Mouse (Mus musculus) left cerebral cortex, postnatal 14 days (tissue): ENCODE data around the gene Gm4756. TPM values are rescaled to one million over a fixed set of nuclear protein-coding genes. Genes with fewer than 3 reads are reported as not detected.
"Not testable (repeated sequence)": the region's sequence is repeated elsewhere in the genome, so short reads cannot be mapped to it uniquely, and the experiment has no call there.

Experiments used
- DNase-seq, 2 experiments: peaks; one replicate each; pipeline ENCODE4 v3.0.0; 2021 to 2022; ENCODE audit warnings: low spot score in 2 of 2, mixed read lengths in 1 of 2
- intact Hi-C: fragments of 180-260 bp; cut with DNase I; formaldehyde crosslinking; loops from one replicate; pipeline ENCODE4 v1.15.1; 2025
- total RNA-seq, 2 experiments: library from RNA; stranded (reverse); gene quantifications; 2 replicates each; pipeline ENCODE4 v1.2.3; 2021

Gm4756 gene
- total RNA-seq, 2 experiments from 2014 or later: not detected

- intact Hi-C loops: no loop called here
- peak; percentile 23 to 41 for DNase-seq
Observed at GRCm38 (mm10) chr12:72664020-72664734, 14.7 kb upstream of the Gm4756 start.

GRCm38 (mm10) chr12:72655775-72656174, 6.3 kb upstream of the Gm4756 start:
- no peak for DNase-seq
- intact Hi-C loops: loop anchor here (2.0 to 10.0 kb wide), 2 partner anchors 195 to 551 kb away; no protein-coding TSS in a partner anchor

- peak; percentile 67 to 81 for DNase-seq
- intact Hi-C loops: loop anchor here (2.0 to 10.0 kb wide), 3 partner anchors 137 to 550 kb away; no protein-coding TSS in a partner anchor
Observed at GRCm38 (mm10) chr12:72654698-72655097, 5.2 kb upstream of the Gm4756 start.

GRCm38 (mm10) chr12:72648921-72649320, 540 bp downstream of the Gm4756 start:
- intact Hi-C loops: no loop called here
- DNase-seq: no peak

GRCm38 (mm10) chr12:72638025-72638424, 11.4 kb downstream of the Gm4756 start:
- intact Hi-C loops: no loop called here
- no peak for DNase-seq

GRCm38 (mm10) chr12:72628751-72629150, 20.7 kb downstream of the Gm4756 start:
- no peak for DNase-seq
- intact Hi-C loops: no loop called here

- no peak for DNase-seq
- intact Hi-C loops: no loop called here
Observed at GRCm38 (mm10) chr12:72622853-72623496, 26.5 kb downstream of the Gm4756 start.

- no peak for DNase-seq
- intact Hi-C loops: no loop called here
Observed at GRCm38 (mm10) chr12:72621441-72621840, 28.0 kb downstream of the Gm4756 start.

- no peak for DNase-seq
- intact Hi-C loops: no loop called here
Observed at GRCm38 (mm10) chr12:72620856-72621255, 28.6 kb downstream of the Gm4756 start.

GRCm38 (mm10) chr12:72612053-72612452, 37.4 kb downstream of the Gm4756 start:
- DNase-seq: no peak
- intact Hi-C loops: no loop called here

GRCm38 (mm10) chr12:72598731-72599130, 50.7 kb downstream of the Gm4756 start:
- intact Hi-C loops, DNase-seq: not testable (repeated sequence)

- DNase-seq: no peak
- intact Hi-C loops: no loop called here
Observed at GRCm38 (mm10) chr12:72594001-72594400, 55.5 kb downstream of the Gm4756 start.

GRCm38 (mm10) chr12:72592991-72593390, 56.5 kb downstream of the Gm4756 start:
- intact Hi-C loops: no loop called here
- no peak for DNase-seq

- intact Hi-C loops: no loop called here
Observed at GRCm38 (mm10) chr12:72585339-72585738, 64.1 kb downstream of the Gm4756 start.

GRCm38 (mm10) chr12:72583099-72583498, 66.4 kb downstream of the Gm4756 start:
- intact Hi-C loops: no loop called here
- DNase-seq: no peak

More at GRCm38 (mm10) chr12:72585339-72585738, 64.1 kb downstream of the Gm4756 start:
- no peak for DNase-seq

- intact Hi-C loops: no loop called here
- no peak for DNase-seq
Observed at GRCm38 (mm10) chr12:72582021-72582420, 67.4 kb downstream of the Gm4756 start.

GRCm38 (mm10) chr12:72564281-72564795, 85.1 kb downstream of the Gm4756 start:
- intact Hi-C loops: no loop called here
- DNase-seq: no peak

- intact Hi-C loops: no loop called here
- DNase-seq: no peak
Observed at GRCm38 (mm10) chr12:72554347-72554746, 95.1 kb downstream of the Gm4756 start.

GRCm38 (mm10) chr12:72538571-72538970, 110.9 kb downstream of the Gm4756 start:
- intact Hi-C loops: no loop called here
- peak; percentile 35 to 57 for DNase-seq

GRCm38 (mm10) chr12:72536021-72536597, 113.4 kb downstream of the Gm4756 start, which contains the start of gene Pcnx4:
Pcnx4 (plus strand) TSS chr12:72536383.
- DNase-seq: peak; percentile 92 to 95
- intact Hi-C loops: no loop called here
